Mouse (Mus musculus) gastrocnemius, adult 2 months (tissue): ENCODE data around the gene Clpb. TPM values are rescaled to one million over a fixed set of nuclear protein-coding genes. Genes with fewer than 3 reads are reported as not detected.

Experiments
- DNase-seq: peaks from one replicate; pipeline ENCODE4 v3.0.0; 2022
- H3K27ac ChIP-seq: fragments of 200-600 bp; 2 replicates; pipeline ENCODE4 v1.8.1; 2022; ENCODE audit warnings: mild to moderate bottlenecking
- H3K4me3 ChIP-seq: fragments of 200-600 bp; 2 replicates; pipeline ENCODE4 v1.8.1; 2022; ENCODE audit warnings: mild to moderate bottlenecking, moderate library complexity
- CTCF ChIP-seq: fragments of 200-600 bp; IDR thresholded peaks from 2 replicates; pipeline ENCODE4 v1.8.1; 2022; ENCODE audit warnings: antibody characterized with exemption, mild to moderate bottlenecking, moderate library complexity
- intact Hi-C: fragments of 180-260 bp; cut with DNase I; formaldehyde crosslinking; loops from one replicate; pipeline ENCODE4 v1.15.1; 2025
- total RNA-seq, 2 experiments: library from RNA; stranded (reverse); gene quantifications; 2 replicates each; pipeline ENCODE4 v1.2.3; 2021

The Clpb gene
- total RNA-seq, 2 experiments from 2014 or later, result 50.0 to 71.3 TPM

- TF ChIP-seq CTCF, result no peak
- intact Hi-C loops, result no loop called here
- no peak overlapping the region for H3K27ac ChIP-seq
- no peak overlapping the region for H3K4me3 ChIP-seq
- no peak for DNase-seq
These were observed 27.4 kb upstream of the Clpb start for GRCm38 (mm10) chr7:101636056-101636455.

- DNase-seq, result no peak
- Histone ChIP-seq H3K4me3 (no peak overlapping the region), H3K27ac (no peak overlapping the region)
- intact Hi-C loops, result no loop called here
- TF ChIP-seq CTCF, result no peak
These were observed 19.6 kb upstream of the Clpb start for GRCm38 (mm10) chr7:101643879-101644278.

GRCm38 (mm10) chr7:101649729-101650128 is 13.7 kb upstream of the Clpb start:
- Histone ChIP-seq H3K27ac (no peak overlapping the region), H3K4me3 (no peak overlapping the region)
- intact Hi-C loops, result no loop called here
- TF ChIP-seq CTCF, result no peak
- DNase-seq, result no peak

GRCm38 (mm10) chr7:101650565-101650964 is 12.9 kb upstream of the Clpb start:
- H3K4me3 ChIP-seq, result no peak overlapping the region
- DNase-seq, result no peak
- peak; percentile 57 for TF ChIP-seq CTCF
- no peak overlapping the region for H3K27ac ChIP-seq
- intact Hi-C loops, result no loop called here

- H3K27ac ChIP-seq, result peak overlapping the region; percentile 41; the same call in 1 of the 2 replicates
- peak; percentile 78 for TF ChIP-seq CTCF
- H3K4me3 ChIP-seq, result peak overlapping the region; percentile 60
- no peak for DNase-seq
- intact Hi-C loops, result no loop called here
These were observed 9.7 kb upstream of the Clpb start for GRCm38 (mm10) chr7:101653681-101654209.

- Histone ChIP-seq H3K4me3 (no peak overlapping the region), H3K27ac (peak overlapping the region; percentile 35; the same call in 1 of the 2 replicates)
- intact Hi-C loops, result no loop called here
- DNase-seq, result peak; percentile 39
- no peak for TF ChIP-seq CTCF
These were observed 8.5 kb upstream of the Clpb start for GRCm38 (mm10) chr7:101654936-101655335.

- Histone ChIP-seq H3K27ac (no peak overlapping the region), H3K4me3 (no peak overlapping the region)
- intact Hi-C loops, result loop anchor here (5.0 to 10.0 kb wide), 2 partner anchors 175 to 403 kb away; partner anchors contain the start of genes Inppl1, Rnf121, Xndc1 and Xntrpc
- peak; percentile 51 for TF ChIP-seq CTCF
- DNase-seq, result no peak
These were observed 1.4 kb upstream of the Clpb start for GRCm38 (mm10) chr7:101662006-101662405.

- TF ChIP-seq CTCF, result peak; percentile 75
- intact Hi-C loops, result loop anchor here (10.0 kb wide), 1 partner anchor 398 kb away; the partner anchor contains the start of genes Rnf121, Xndc1 and Xntrpc
- peak overlapping the region; percentile 51 for H3K4me3 ChIP-seq
- peak; percentile 67 for DNase-seq
- peak overlapping the region; percentile 73 for H3K27ac ChIP-seq
These were observed 3.1 kb downstream of the Clpb start for GRCm38 (mm10) chr7:101666581-101666980.

- Histone ChIP-seq H3K27ac (no peak overlapping the region; the same call in 1 of the 2 replicates), H3K4me3 (no peak overlapping the region)
- DNase-seq, result no peak
- intact Hi-C loops, result no loop called here
- no peak for TF ChIP-seq CTCF
These were observed 8.3 kb downstream of the Clpb start for GRCm38 (mm10) chr7:101671601-101672280.

- intact Hi-C loops, result no loop called here
- H3K4me3 ChIP-seq, result no peak overlapping the region
- TF ChIP-seq CTCF, result no peak
- peak overlapping the region; percentile 87 for H3K27ac ChIP-seq
- DNase-seq, result peak; percentile 73
These were observed 10.1 kb downstream of the Clpb start for GRCm38 (mm10) chr7:101673497-101673896.

GRCm38 (mm10) chr7:101676033-101676761 is 12.8 kb downstream of the Clpb start:
- H3K27ac ChIP-seq, result peak overlapping the region; percentile 31; the same call in 1 of the 2 replicates
- no peak for TF ChIP-seq CTCF
- no peak for DNase-seq
- intact Hi-C loops, result no loop called here
- H3K4me3 ChIP-seq, result no peak overlapping the region

GRCm38 (mm10) chr7:101676762-101677308 is 13.4 kb downstream of the Clpb start:
- Histone ChIP-seq H3K27ac (peak overlapping the region; percentile 31), H3K4me3 (no peak overlapping the region)
- intact Hi-C loops, result no loop called here
- TF ChIP-seq CTCF, result no peak
- no peak for DNase-seq
